Mouse (Mus musculus): Measurements from ENCODE around the gene Ptrh1. TPM values are rescaled to one million over a fixed set of nuclear protein-coding genes. Genes with fewer than 3 reads are reported as not detected.

The Ptrh1 gene
- polyA plus RNA-seq, 1 experiment from 2014 or later, result 4.1 TPM

- Histone ChIP-seq H3K9ac (replicated peaks) (no peak overlapping the region), H3K4me1 (replicated peaks) (peaks cover 18% of the 10 kb centered on the region), H3K27me3 (peaks cover 10% of the 10 kb centered on the region; the same call in 1 of the 2 replicates), H3K4me3 (replicated peaks) (no peak overlapping the region), H3K9me3 (no peaks in the 10 kb centered on the region), H3K27ac (no peak overlapping the region), H3K36me3 (no peaks in the 10 kb centered on the region), H3K4me2 (replicated peaks) (no peak overlapping the region)
- WGBS, result 13% methylated on average over 8 of the region's 8 CpGs
- no peak for ATAC-seq
Measured at GRCm38 (mm10) chr2:32779131-32779530, 3.5 kb downstream of the Ptrh1 start.

GRCm38 (mm10) chr2:32779714-32780113 lies 4.1 kb downstream of the Ptrh1 start:
- H3K9ac ChIP-seq (replicated peaks), result no peak overlapping the region
- no peak for ATAC-seq
- H3K36me3 ChIP-seq, result no peaks in the 10 kb centered on the region
- H3K4me2 ChIP-seq (replicated peaks), result no peak overlapping the region
- peaks cover 10% of the 10 kb centered on the region; the same call in 1 of the 2 replicates for H3K27me3 ChIP-seq
- no peak overlapping the region for H3K4me3 ChIP-seq (replicated peaks)
- no peaks in the 10 kb centered on the region for H3K9me3 ChIP-seq
- no peak overlapping the region for H3K27ac ChIP-seq
- 91% methylated on average over 6 of the region's 6 CpGs for WGBS
- H3K4me1 ChIP-seq (replicated peaks), result peaks cover 18% of the 10 kb centered on the region

GRCm38 (mm10) chr2:32781710-32782109 lies 6.1 kb downstream of the Ptrh1 start:
- no peak overlapping the region for H3K4me2 ChIP-seq (replicated peaks)
- peaks cover 3% of the 10 kb centered on the region; the same call in 1 of the 2 replicates for H3K4me1 ChIP-seq (replicated peaks)
- H3K9me3 ChIP-seq, result no peaks in the 10 kb centered on the region
- H3K36me3 ChIP-seq, result no peaks in the 10 kb centered on the region
- ATAC-seq, result no peak
- H3K4me3 ChIP-seq (replicated peaks), result no peak overlapping the region
- WGBS, result 84% methylated on average over 6 of the region's 6 CpGs
- no peak overlapping the region for H3K27ac ChIP-seq
- H3K9ac ChIP-seq (replicated peaks), result no peak overlapping the region
- H3K27me3 ChIP-seq, result 0 out of 2 replicates have a peak, but pooled peaks cover 6% of the 10 kb centered on the region

GRCm38 (mm10) chr2:32784048-32784681 lies 8.6 kb downstream of the Ptrh1 start, which contains the start of gene Cfap157:
Gene Cfap157, minus strand, starts transcription at chr2:32784428.
- Histone ChIP-seq H3K27me3 (no peaks in the 10 kb centered on the region), H3K4me2 (replicated peaks) (no peak within 1 kb of the TSS), H3K4me3 (replicated peaks) (no peak within 1 kb of the TSS), H3K36me3 (peaks cover 10% of the 10 kb centered on the region), H3K9ac (replicated peaks) (no peak within 1 kb of the TSS), H3K27ac (no peak within 1 kb of the TSS), H3K4me1 (replicated peaks) (peaks cover 3% of the 10 kb centered on the region; the same call in 1 of the 2 replicates), H3K9me3 (no peaks in the 10 kb centered on the region)
- 63% methylated on average over 4 of the region's 4 CpGs for WGBS
- no peak for ATAC-seq

GRCm38 (mm10) chr2:32787176-32787575 lies 11.6 kb downstream of the Ptrh1 start:
- Histone ChIP-seq H3K4me1 (replicated peaks) (peaks cover 3% of the 10 kb centered on the region; the same call in 1 of the 2 replicates), H3K4me3 (replicated peaks) (no peak overlapping the region), H3K9ac (replicated peaks) (no peak overlapping the region), H3K36me3 (peaks cover 33% of the 10 kb centered on the region), H3K4me2 (replicated peaks) (no peak overlapping the region), H3K9me3 (no peaks in the 10 kb centered on the region), H3K27ac (no peak overlapping the region), H3K27me3 (no peaks in the 10 kb centered on the region)
- WGBS, result 61% methylated on average over 6 of the region's 6 CpGs
- no peak for ATAC-seq

- no peaks in the 10 kb centered on the region for H3K27me3 ChIP-seq
- no peak for ATAC-seq
- no peak overlapping the region for H3K4me3 ChIP-seq (replicated peaks)
- WGBS, result 80% methylated on average over 2 of the region's 2 CpGs
- H3K36me3 ChIP-seq, result peaks cover 46% of the 10 kb centered on the region
- H3K27ac ChIP-seq, result no peak overlapping the region
- no peak overlapping the region for H3K4me2 ChIP-seq (replicated peaks)
- no peaks in the 10 kb centered on the region for H3K9me3 ChIP-seq
- no peak overlapping the region for H3K9ac ChIP-seq (replicated peaks)
- H3K4me1 ChIP-seq (replicated peaks), result peaks cover 3% of the 10 kb centered on the region; the same call in 1 of the 2 replicates
Measured at GRCm38 (mm10) chr2:32788581-32788980, 13.0 kb downstream of the Ptrh1 start.

- no peak overlapping the region for H3K4me3 ChIP-seq (replicated peaks)
Measured at GRCm38 (mm10) chr2:32791297-32791696, 15.7 kb downstream of the Ptrh1 start.

GRCm38 (mm10) chr2:32795748-32796418 lies 20.3 kb downstream of the Ptrh1 start:
- no peak overlapping the region for H3K9ac ChIP-seq (replicated peaks)
- no peak overlapping the region for H3K4me2 ChIP-seq (replicated peaks)
- H3K4me1 ChIP-seq (replicated peaks), result no peaks in the 10 kb centered on the region
- no peak for ATAC-seq
- WGBS, result 80% methylated on average over 13 of the region's 13 CpGs
- no peaks in the 10 kb centered on the region for H3K27me3 ChIP-seq
- no peak overlapping the region for H3K4me3 ChIP-seq (replicated peaks)
- H3K36me3 ChIP-seq, result peaks cover 97% of the 10 kb centered on the region
- no peaks in the 10 kb centered on the region for H3K9me3 ChIP-seq
- H3K27ac ChIP-seq, result no peak overlapping the region

More at GRCm38 (mm10) chr2:32791297-32791696, 15.7 kb downstream of the Ptrh1 start:
- ATAC-seq, result no peak
- H3K4me2 ChIP-seq (replicated peaks), result no peak overlapping the region
- H3K27ac ChIP-seq, result no peak overlapping the region
- H3K36me3 ChIP-seq, result peaks cover 72% of the 10 kb centered on the region
- no peaks in the 10 kb centered on the region for H3K4me1 ChIP-seq (replicated peaks)
- no peaks in the 10 kb centered on the region for H3K27me3 ChIP-seq
- no peaks in the 10 kb centered on the region for H3K9me3 ChIP-seq
- H3K9ac ChIP-seq (replicated peaks), result no peak overlapping the region
- WGBS, result 79% methylated on average over 6 of the region's 6 CpGs

GRCm38 (mm10) chr2:32798251-32798962 lies 22.8 kb downstream of the Ptrh1 start:
- H3K36me3 ChIP-seq, result peaks cover 97% of the 10 kb centered on the region
- no peak overlapping the region for H3K4me2 ChIP-seq (replicated peaks)
- H3K9me3 ChIP-seq, result no peaks in the 10 kb centered on the region
- no peak overlapping the region for H3K27ac ChIP-seq
- ATAC-seq, result no peak
- H3K4me3 ChIP-seq (replicated peaks), result no peak overlapping the region
- H3K9ac ChIP-seq (replicated peaks), result no peak overlapping the region
- 82% methylated on average over 10 of the region's 10 CpGs for WGBS
- no peaks in the 10 kb centered on the region for H3K27me3 ChIP-seq
- no peaks in the 10 kb centered on the region for H3K4me1 ChIP-seq (replicated peaks)

GRCm38 (mm10) chr2:32808816-32809566 lies 33.4 kb downstream of the Ptrh1 start:
- Histone ChIP-seq H3K27me3 (no peaks in the 10 kb centered on the region), H3K36me3 (peaks cover 92% of the 10 kb centered on the region), H3K4me3 (replicated peaks) (no peak overlapping the region), H3K27ac (no peak overlapping the region), H3K4me2 (replicated peaks) (no peak overlapping the region), H3K9me3 (no peaks in the 10 kb centered on the region), H3K4me1 (replicated peaks) (no peaks in the 10 kb centered on the region), H3K9ac (replicated peaks) (no peak overlapping the region)
- no peak for ATAC-seq
- WGBS, result 94% methylated on average over 14 of the region's 14 CpGs

- Histone ChIP-seq H3K27ac (no peak overlapping the region), H3K9me3 (no peaks in the 10 kb centered on the region), H3K4me2 (replicated peaks) (no peak overlapping the region), H3K9ac (replicated peaks) (no peak overlapping the region), H3K27me3 (no peaks in the 10 kb centered on the region), H3K4me3 (replicated peaks) (no peak overlapping the region), H3K4me1 (replicated peaks) (no peaks in the 10 kb centered on the region), H3K36me3 (peaks cover 83% of the 10 kb centered on the region)
- ATAC-seq, result no peak
- 86% methylated on average over 8 of the region's 8 CpGs for WGBS
Measured at GRCm38 (mm10) chr2:32811959-32812358, 36.4 kb downstream of the Ptrh1 start.
